Mouse (Mus musculus) granulocyte monocyte progenitor cell, adult 5-6 weeks (primary cell): ENCODE data around the gene Aldh5a1. TPM values are rescaled to one million over a fixed set of nuclear protein-coding genes. Genes with fewer than 3 reads are reported as not detected.

Experiments used
- ATAC-seq: replicated peaks from 2 replicates; pipeline ENCODE4 v1.8.0; 2016; ENCODE audit warnings: mild to moderate bottlenecking, moderate TSS enrichment, inconsistent platforms; ENCODE audit not compliant: poor library complexity, severe bottlenecking
- total RNA-seq, 2 experiments: library from RNA; stranded (forward) in 1 of 2; stranded (reverse) in 1 of 2; fragments of 200-712, 200-1000 nt in 1 of 2; fragments of >200 nt in 1 of 2; fragmentation: Nextera tagmentation in 1 of 2; gene quantifications; 2 replicates each; pipeline ENCODE4 v1.2.3; 2014 to 2017

The Aldh5a1 gene
- total RNA-seq, 2 experiments from 2014 or later = 1.5 to 2.6 TPM

GRCm38 (mm10) chr13:24937839-24938166 is 342 bp upstream of the Aldh5a1 start:
- peak; percentile 21 for ATAC-seq

GRCm38 (mm10) chr13:24936772-24937107 is 721 bp downstream of the Aldh5a1 start:
- no peak for ATAC-seq

- no peak for ATAC-seq
These were observed 4.3 kb downstream of the Aldh5a1 start for GRCm38 (mm10) chr13:24933199-24933598.

- ATAC-seq = no peak
These were observed 6.9 kb downstream of the Aldh5a1 start for GRCm38 (mm10) chr13:24930591-24930990.

- ATAC-seq = no peak
These were observed 13.5 kb downstream of the Aldh5a1 start for GRCm38 (mm10) chr13:24923991-24924390.

GRCm38 (mm10) chr13:24921281-24921680 is 16.2 kb downstream of the Aldh5a1 start:
- no peak for ATAC-seq

- peak; percentile 84 for ATAC-seq
These were observed 17.0 kb downstream of the Aldh5a1 start for GRCm38 (mm10) chr13:24920333-24920977.

- ATAC-seq = no peak
These were observed 21.6 kb downstream of the Aldh5a1 start for GRCm38 (mm10) chr13:24915831-24916230.

- ATAC-seq = no peak
These were observed 22.5 kb downstream of the Aldh5a1 start for GRCm38 (mm10) chr13:24914915-24915314.

- ATAC-seq = no peak
These were observed 23.9 kb downstream of the Aldh5a1 start for GRCm38 (mm10) chr13:24913576-24913975.

- ATAC-seq = no peak
These were observed 28.3 kb downstream of the Aldh5a1 start for GRCm38 (mm10) chr13:24909112-24909511.

- ATAC-seq = no peak
These were observed 30.5 kb downstream of the Aldh5a1 start for GRCm38 (mm10) chr13:24906831-24907570.

GRCm38 (mm10) chr13:24905422-24905821 is 32.0 kb downstream of the Aldh5a1 start:
- ATAC-seq = no peak

- ATAC-seq = no peak
These were observed 34.0 kb downstream of the Aldh5a1 start for GRCm38 (mm10) chr13:24903412-24903811.

GRCm38 (mm10) chr13:24901916-24902315 is 35.5 kb downstream of the Aldh5a1 start:
- ATAC-seq = no peak

- no peak for ATAC-seq
These were observed 43.6 kb downstream of the Aldh5a1 start for GRCm38 (mm10) chr13:24893880-24894279.

GRCm38 (mm10) chr13:24892516-24892915 is 44.9 kb downstream of the Aldh5a1 start:
- no peak for ATAC-seq

- no peak for ATAC-seq
These were observed 47.9 kb downstream of the Aldh5a1 start for GRCm38 (mm10) chr13:24889554-24889953.

GRCm38 (mm10) chr13:24882411-24882810 is 55.0 kb downstream of the Aldh5a1 start:
- ATAC-seq = no peak

- ATAC-seq = no peak
These were observed 56.8 kb downstream of the Aldh5a1 start for GRCm38 (mm10) chr13:24880704-24881103.

GRCm38 (mm10) chr13:24880208-24880607 is 57.3 kb downstream of the Aldh5a1 start:
- no peak for ATAC-seq

GRCm38 (mm10) chr13:24879359-24880040 is 58.0 kb downstream of the Aldh5a1 start:
- no peak for ATAC-seq
